Mouse (Mus musculus) liver, embryonic 14.5 days (tissue): ENCODE data around the gene Tprgl.

Experiments used
- CTCF ChIP-seq: IDR thresholded peaks from 2 replicates; pipeline ENCODE4 v1.5.1; 2016; ENCODE audit warnings: antibody characterized with exemption, low read depth, control low read depth
- EP300 ChIP-seq: IDR thresholded peaks from 2 replicates; pipeline ENCODE4 v1.6.1; 2016; ENCODE audit warnings: antibody characterized with exemption, low read depth

DNA sequence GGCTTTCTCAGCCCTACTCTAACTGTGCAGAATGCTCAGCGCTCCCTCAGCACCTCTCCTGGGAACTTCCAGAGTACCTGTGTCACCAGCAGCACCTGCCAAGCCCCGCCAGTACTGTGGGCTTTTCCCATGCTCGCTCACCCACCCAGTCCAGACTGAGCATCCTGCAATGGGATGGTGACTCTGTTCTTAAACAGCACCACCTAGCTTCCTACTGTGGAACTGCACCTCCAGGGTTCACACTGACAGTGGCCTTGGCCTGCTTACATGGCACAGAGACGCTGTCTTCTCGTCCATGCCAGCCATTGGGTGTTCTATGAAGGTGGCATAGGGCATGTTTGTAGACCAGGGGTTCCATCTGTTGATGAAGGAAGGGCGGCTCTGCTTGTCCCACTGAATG, 1.5 kb downstream of the Tprgl start:
- TF ChIP-seq CTCF (peak; percentile 100), EP300 (no peak)
